Mouse (Mus musculus): ENCODE measurements around the gene Esp36. TPM values are rescaled to one million over a fixed set of nuclear protein-coding genes. Genes with fewer than 3 reads are reported as not detected.
"Not testable (repeated sequence)": the region's sequence is repeated elsewhere in the genome, so short reads cannot be mapped to it uniquely, and the experiment has no call there.

Esp36 gene
- not detected in 2 replicates for polyA plus RNA-seq (2016; fragmentation: Nextera tagmentation; extraction: Ambion mirVana)

DNA sequence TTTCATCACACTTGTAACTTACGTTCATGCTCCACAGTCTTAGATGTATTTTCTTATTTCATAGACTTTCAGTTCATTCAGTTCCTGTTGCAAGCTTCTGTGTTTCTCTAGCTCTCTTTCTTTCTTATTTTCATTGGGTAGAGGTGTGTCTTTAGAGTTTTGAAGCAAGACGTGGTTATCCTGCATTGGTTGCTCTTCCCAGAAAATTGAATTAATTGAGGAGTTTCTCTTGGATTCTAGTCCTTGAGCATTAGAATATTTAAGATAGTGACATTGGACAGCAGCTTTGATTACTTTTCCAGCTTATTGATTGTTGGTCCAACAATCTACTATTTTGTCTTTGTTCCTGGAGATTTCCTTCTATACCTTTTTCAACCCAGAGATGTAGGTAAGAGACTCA, at the start of gene Esp36:
Esp36 (minus strand) TSS at position 101 of the 400 bp plus-strand sequence.
- Histone ChIP-seq H3K4me2 (replicated peaks) (no peak within 1 kb of the TSS), H3K4me3 (no peak within 1 kb of the TSS), H3K9me3 (replicated peaks) (no peaks in the 10 kb centered on the region), H3K27ac (no peak within 1 kb of the TSS), H3K4me1 (no peaks in the 10 kb centered on the region), H3K36me3 (no peaks in the 10 kb centered on the region), H3K9ac (no peak within 1 kb of the TSS), H3K27me3 (no peaks in the 10 kb centered on the region)
- no peak for ATAC-seq (ENCODE audit: low FRiP score)
- 83% methylated on average over 2 of the region's 2 CpGs for WGBS

DNA sequence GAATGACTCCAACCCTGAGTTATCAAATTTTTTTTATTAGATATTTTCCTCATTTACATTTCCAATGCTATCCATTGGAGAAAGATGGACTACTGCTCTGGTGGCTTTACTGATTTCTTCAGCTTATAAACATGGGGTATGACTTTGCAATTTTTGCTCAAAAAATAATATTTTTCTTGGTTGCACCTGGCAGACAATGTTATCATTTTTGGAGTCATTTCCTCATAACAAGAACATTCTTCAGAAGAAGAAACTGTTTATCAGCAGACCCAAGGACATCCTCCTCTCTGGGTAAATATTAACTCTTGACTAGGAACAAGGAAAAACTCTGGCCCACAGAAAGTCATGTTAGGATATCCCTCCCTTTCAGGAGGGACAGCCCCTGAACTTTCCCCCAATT, 36.2 kb upstream of the Esp36 start:
- ATAC-seq (ENCODE audit: low FRiP score); H3K9me3 ChIP-seq (replicated peaks); H3K4me2 ChIP-seq (replicated peaks); H3K4me1 ChIP-seq; H3K27me3 ChIP-seq; H3K36me3 ChIP-seq; H3K27ac ChIP-seq; H3K4me3 ChIP-seq; H3K9ac ChIP-seq: not testable (repeated sequence)

DNA sequence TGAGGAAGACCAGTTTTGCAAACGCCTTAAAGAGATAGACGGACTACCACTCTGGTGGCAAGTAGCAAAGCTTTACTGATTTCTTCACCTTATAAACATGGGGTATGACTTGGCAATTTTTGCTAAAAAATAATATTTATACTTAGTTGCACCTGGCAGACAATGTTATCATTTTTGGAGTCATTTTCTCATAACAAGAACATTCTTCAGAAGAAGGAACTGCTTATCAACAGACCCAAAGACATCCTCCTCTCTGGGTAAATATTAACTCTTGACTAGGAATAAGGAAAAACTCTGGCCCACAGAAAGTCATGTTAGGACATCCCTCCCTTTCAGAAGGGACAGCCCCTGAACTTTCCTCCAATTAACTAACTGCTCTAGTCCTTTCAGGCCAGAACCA, 30.7 kb upstream of the Esp36 start:
- ATAC-seq (ENCODE audit: low FRiP score) = no peak
- Histone ChIP-seq H3K36me3 (no peaks in the 10 kb centered on the region), H3K4me3 (no peak overlapping the region), H3K9ac (no peak overlapping the region), H3K27me3 (no peaks in the 10 kb centered on the region), H3K4me2 (replicated peaks) (no peak overlapping the region), H3K27ac (no peak overlapping the region), H3K4me1 (no peaks in the 10 kb centered on the region), H3K9me3 (replicated peaks) (0 out of 2 replicates have a peak, but pooled peaks cover 6% of the 10 kb centered on the region)
- WGBS = 85% methylated on average over 2 of the region's 2 CpGs

DNA sequence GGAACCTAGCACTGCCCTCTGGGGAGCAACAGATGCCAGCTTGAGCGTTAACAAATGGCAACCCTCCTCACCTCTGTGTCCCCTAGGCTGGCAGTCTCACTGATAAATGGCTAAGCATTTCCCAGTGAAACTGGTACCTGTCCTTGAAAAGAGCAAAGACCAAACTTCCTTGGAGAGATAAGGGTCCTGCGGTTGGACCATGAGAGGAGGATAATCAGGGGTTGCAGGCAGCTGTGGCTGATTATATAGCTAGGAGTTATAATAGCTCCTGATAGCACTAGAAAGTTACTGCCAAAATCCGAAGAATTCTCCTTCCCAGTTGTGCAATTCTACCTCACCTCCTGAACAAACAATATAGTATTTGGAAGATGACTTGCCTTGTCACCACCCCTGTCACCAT, 13.8 kb downstream of the Esp36 start:
- Histone ChIP-seq H3K4me3 (no peak overlapping the region), H3K4me2 (replicated peaks) (no peak overlapping the region), H3K27ac (no peak overlapping the region), H3K9ac (no peak overlapping the region), H3K9me3 (replicated peaks) (peaks cover 9% of the 10 kb centered on the region), H3K4me1 (no peaks in the 10 kb centered on the region), H3K36me3 (no peaks in the 10 kb centered on the region), H3K27me3 (no peaks in the 10 kb centered on the region)
- WGBS = 79% methylated on average over 3 of the region's 3 CpGs
- no peak for ATAC-seq (ENCODE audit: low FRiP score)

- H3K27me3 ChIP-seq = no peaks in the 10 kb centered on the region
- H3K9me3 ChIP-seq (replicated peaks) = no peaks in the 10 kb centered on the region
- no peak overlapping the region for H3K4me2 ChIP-seq (replicated peaks)
- WGBS = 75% methylated on average over 2 of the region's 2 CpGs
- H3K27ac ChIP-seq = no peak overlapping the region
- H3K36me3 ChIP-seq = no peaks in the 10 kb centered on the region
- H3K4me3 ChIP-seq = no peak overlapping the region
- H3K9ac ChIP-seq = no peak overlapping the region
- H3K4me1 ChIP-seq = no peaks in the 10 kb centered on the region
- ATAC-seq (ENCODE audit: low FRiP score) = no peak
Observed at GRCm38 (mm10) chr17:38391821-38392220, 28.2 kb downstream of the Esp36 start.

Other genes starting within 250 kb of the Esp36 start
- gene Olfr134, start 248.8 kb downstream of the Esp36 start, polyA plus RNA-seq (2016; fragmentation: Nextera tagmentation; extraction: Ambion mirVana) = not detected in 2 replicates
- gene Olfr135, start 215.8 kb downstream of the Esp36 start, polyA plus RNA-seq (2016; fragmentation: Nextera tagmentation; extraction: Ambion mirVana) = not detected in 2 replicates
- gene Olfr138, start 159.2 kb downstream of the Esp36 start, polyA plus RNA-seq (2016; fragmentation: Nextera tagmentation; extraction: Ambion mirVana) = not detected in 2 replicates
- gene Olfr137, start 112.6 kb downstream of the Esp36 start, polyA plus RNA-seq (2016; fragmentation: Nextera tagmentation; extraction: Ambion mirVana) = not detected in 2 replicates
- gene Olfr136, start 90.4 kb downstream of the Esp36 start, polyA plus RNA-seq (2016; fragmentation: Nextera tagmentation; extraction: Ambion mirVana) = not detected in 2 replicates
- gene Esp34, start 134.0 kb upstream of the Esp36 start, polyA plus RNA-seq (2016; fragmentation: Nextera tagmentation; extraction: Ambion mirVana) = not detected in 2 replicates
- not detected in 2 replicates for gene Esp31, start 219.3 kb upstream of the Esp36 start, polyA plus RNA-seq (2016; fragmentation: Nextera tagmentation; extraction: Ambion mirVana)